Mouse (Mus musculus): Measurements from ENCODE around the gene Timd2.

DNA sequence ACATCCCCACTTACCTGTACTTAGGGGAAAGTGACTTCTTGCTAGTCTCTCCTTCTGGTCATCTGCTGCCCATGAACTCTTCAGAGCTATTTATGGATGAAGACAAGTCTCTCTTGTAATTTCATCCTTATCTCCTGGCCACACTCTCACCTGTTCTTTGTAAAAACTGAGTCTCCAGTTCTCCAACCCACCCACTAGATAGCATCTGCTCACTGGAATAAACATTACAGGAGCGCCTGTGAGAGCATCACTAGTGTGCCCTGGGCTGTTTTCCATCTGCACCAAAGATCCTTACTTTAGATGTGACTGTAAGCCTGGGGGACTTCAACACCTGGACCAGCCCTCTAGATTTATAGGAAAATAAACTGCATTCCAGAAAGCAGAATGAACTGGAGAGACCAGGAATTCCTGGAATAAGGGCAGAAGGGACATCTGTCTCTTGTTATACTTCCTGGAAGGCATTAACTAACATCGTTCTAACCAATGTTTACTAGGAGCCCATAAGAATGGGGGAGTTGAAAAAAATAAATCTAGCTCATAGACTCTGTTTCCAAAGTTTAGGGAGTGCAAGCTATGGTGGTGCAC, 77.6 kb downstream of the Timd2 start, which contains the start of gene Dppa1:
- TF ChIP-seq POLR2A (IDR thresholded peaks at IDR 0.05; ENCODE audit: insufficient read length, low read depth) (no peak), USF1 (IDR thresholded peaks at IDR 0.05; ENCODE audit: low read depth) (no peak), MAX (IDR thresholded peaks at IDR 0.05; ENCODE audit: low read depth) (no peak), POLR2AphosphoS2 (IDR thresholded peaks at IDR 0.05; ENCODE audit: insufficient read length, low read depth) (no peak), TCF3 (IDR thresholded peaks at IDR 0.05; ENCODE audit: insufficient read length, low read depth) (no peak), MYOG (IDR thresholded peaks at IDR 0.05; ENCODE audit: control insufficient read depth in 1 of 3, insufficient read depth in 1 of 3, insufficient read length in 2 of 3, low read depth in 2 of 3) (no peak), SRF (IDR thresholded peaks at IDR 0.05; ENCODE audit: control insufficient read depth, insufficient read length, low read depth) (no peak), CEBPB (IDR thresholded peaks at IDR 0.05; ENCODE audit: insufficient read depth, poor library complexity, severe bottlenecking) (no peak), TCF12 (IDR thresholded peaks at IDR 0.05; ENCODE audit: insufficient read depth, poor library complexity, severe bottlenecking) (no peak)

Data from myocyte (in vitro differentiated cells).